Comparison of ENCODE assay signal across 8 mouse cellular contexts in the genomic region with DNA sequence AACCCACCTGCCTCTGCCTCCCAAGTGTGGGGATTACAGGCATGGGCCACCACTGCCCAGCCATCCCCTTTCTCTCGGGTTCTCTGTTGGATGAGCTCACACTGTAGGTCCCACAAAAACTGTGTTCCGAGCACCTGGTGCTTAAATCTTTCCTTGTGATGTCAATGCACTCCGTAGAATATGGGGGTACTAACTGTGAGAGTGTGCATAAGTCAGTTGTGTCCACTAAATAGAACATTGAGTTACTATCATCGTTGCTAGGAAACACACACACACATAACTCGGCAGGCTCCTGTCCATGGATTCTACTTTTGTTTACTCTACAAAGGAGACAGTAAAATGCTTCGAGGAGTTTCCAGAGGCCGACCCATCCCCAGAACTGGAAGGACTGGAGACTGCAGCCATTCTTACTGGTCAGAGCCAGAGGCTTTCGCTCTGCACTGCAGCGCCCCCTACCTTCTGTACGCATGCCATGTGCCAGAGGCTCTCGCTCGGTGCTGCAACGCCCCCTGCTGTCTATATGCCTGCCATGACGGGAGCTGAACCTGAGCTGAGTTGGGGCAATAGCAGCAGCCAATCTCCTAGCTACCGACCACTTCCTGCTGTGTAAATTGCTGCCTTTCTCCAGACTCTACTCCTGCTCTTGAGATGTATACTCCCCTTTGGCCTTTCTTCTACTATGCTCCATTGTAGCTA. TPM values are rescaled to one million over a fixed set of nuclear protein-coding genes. Genes with fewer than 3 reads are reported as not detected.
DNase-seq lines count a peak whose midpoint lies in the region; ATAC-seq and TF ChIP-seq lines count a peak whose summit lies in the region.

No protein-coding gene starts in this region.

- no peak overlapping the region for H3K4me3 ChIP-seq in embryonic facial prominence, embryonic 13.5 days
- no peak overlapping the region for H3K4me3 ChIP-seq in limb, embryonic 13.5 days
- H3K4me3 ChIP-seq in midbrain, embryonic 16.5 days (ENCODE audit: low read depth, low read length): no peak overlapping the region
- H3K4me3 ChIP-seq in spleen, adult 2 months (ENCODE audit: extremely low read depth, insufficient read depth, insufficient read length): no peak overlapping the region

- no peaks in the 10 kb centered on the region for H3K9me3 ChIP-seq in embryonic facial prominence, embryonic 13.5 days
- H3K9me3 ChIP-seq in limb, embryonic 13.5 days: no peaks in the 10 kb centered on the region
- no peaks in the 10 kb centered on the region for H3K9me3 ChIP-seq in midbrain, embryonic 16.5 days (replicated peaks; ENCODE audit: control insufficient read depth, low read length, poor library complexity, severe bottlenecking)

- no peaks in the 10 kb centered on the region for H3K27me3 ChIP-seq in embryonic facial prominence, embryonic 13.5 days
- H3K27me3 ChIP-seq in limb, embryonic 13.5 days: no peaks in the 10 kb centered on the region
- H3K27me3 ChIP-seq in midbrain, embryonic 16.5 days (ENCODE audit: control insufficient read depth, insufficient read depth, low read depth, low read length): no peaks in the 10 kb centered on the region
- H3K27me3 ChIP-seq in spleen, adult 2 months (ENCODE audit: control insufficient read depth, insufficient read depth, low read length): no peaks in the 10 kb centered on the region

- DNase-seq in 3T3-L1 (ENCODE audit: low read depth, low spot score): peak; percentile 97
- peak; percentile 97 for DNase-seq in adrenal gland, postnatal 36 days
- peak; percentile 94 for DNase-seq in heart, adult 8-10 months (ENCODE audit: low spot score)
- DNase-seq in kidney, adult 8-10 months: peak; percentile 87 to 95
- DNase-seq in spleen, adult 2 months (ENCODE audit: low read depth in 1 of 2, low spot score in 2 of 2): peak; percentile 77 to 88

- peak; percentile 40; the same call in 1 of the 2 replicates for ATAC-seq in embryonic facial prominence, embryonic 13.5 days (ENCODE audit: insufficient number of reproducible peaks, insufficient read depth, low FRiP score, low TSS enrichment, low read depth)
- ATAC-seq in limb, embryonic 13.5 days (ENCODE audit: low FRiP score, low read depth): peak; percentile 79
- peak; percentile 83 for ATAC-seq in midbrain, embryonic 16.5 days

- peaks cover 11% of the 10 kb centered on the region for H3K36me3 ChIP-seq in embryonic facial prominence, embryonic 13.5 days
- H3K36me3 ChIP-seq in limb, embryonic 13.5 days: peaks cover 9% of the 10 kb centered on the region
- H3K36me3 ChIP-seq in midbrain, embryonic 16.5 days (ENCODE audit: control insufficient read depth, insufficient read depth, low read length): peaks cover 6% of the 10 kb centered on the region; the same call in 1 of the 2 replicates
- no peaks in the 10 kb centered on the region for H3K36me3 ChIP-seq in spleen, adult 2 months (ENCODE audit: control insufficient read depth, insufficient read depth, low read length)

- H3K27ac ChIP-seq in embryonic facial prominence, embryonic 13.5 days: no peak overlapping the region
- H3K27ac ChIP-seq in limb, embryonic 13.5 days: no peak overlapping the region
- no peak overlapping the region for H3K27ac ChIP-seq in midbrain, embryonic 16.5 days (ENCODE audit: low read length)
- no peak overlapping the region for H3K27ac ChIP-seq in spleen, adult 2 months (ENCODE audit: insufficient read depth, low read length)

- no peak overlapping the region for H3K9ac ChIP-seq in embryonic facial prominence, embryonic 13.5 days
- no peak overlapping the region for H3K9ac ChIP-seq in limb, embryonic 13.5 days
- H3K9ac ChIP-seq in midbrain, embryonic 16.5 days (ENCODE audit: low read depth, low read length): no peak overlapping the region

- H3K4me1 ChIP-seq in embryonic facial prominence, embryonic 13.5 days: peaks cover 11% of the 10 kb centered on the region
- 0 out of 2 replicates have a peak, but pooled peaks cover 8% of the 10 kb centered on the region for H3K4me1 ChIP-seq in limb, embryonic 13.5 days
- no peaks in the 10 kb centered on the region; the same call in 1 of the 2 replicates for H3K4me1 ChIP-seq in midbrain, embryonic 16.5 days (ENCODE audit: control insufficient read depth, insufficient read depth, low read length)
- no peaks in the 10 kb centered on the region for H3K4me1 ChIP-seq in spleen, adult 2 months (ENCODE audit: control insufficient read depth, insufficient read depth, insufficient read length)

- TF ChIP-seq POLR2A in spleen, adult 2 months (IDR thresholded peaks at IDR 0.05; ENCODE audit: low read depth, low read length): no peak

- H3K4me2 ChIP-seq in embryonic facial prominence, embryonic 13.5 days: no peak overlapping the region
- no peak overlapping the region for H3K4me2 ChIP-seq in limb, embryonic 13.5 days (replicated peaks)
- no peak overlapping the region for H3K4me2 ChIP-seq in midbrain, embryonic 16.5 days (ENCODE audit: low read length)

- peak; percentile 100 for TF ChIP-seq CTCF in spleen, adult 2 months (IDR thresholded peaks at IDR 0.05; ENCODE audit: extremely low read depth, insufficient read depth, insufficient read length, insufficient replicate concordance)

- WGBS in embryonic facial prominence, embryonic 13.5 days: 29% methylated on average over 15 of the region's 15 CpGs
- 31% methylated on average over 15 of the region's 15 CpGs for whole genome bisulfite sequencing in limb, embryonic 13.5 days
- WGBS in midbrain, embryonic 16.5 days: 29% methylated on average over 15 of the region's 15 CpGs
- 23% methylated on average over 15 of the region's 15 CpGs for WGBS in spleen, adult 2 months

RNA-seq across cellular contexts. Expression of a gene that starts 8.1 kb away (rescaled TPM):
- 10 to 100 TPM; 19.2 to 19.7 TPM for total RNA-seq in adrenal gland, postnatal 36 days (2021)
- polyA plus RNA-seq in embryonic facial prominence, embryonic 13.5 days (2015; fragmentation: Nextera tagmentation; extraction: Ambion mirVana): 52.2 and 52.4 TPM in 2 replicates
- total RNA-seq in heart, adult 8-10 months (2022): 10 to 100 TPM; 10.1 to 11.3 (median 11.2) TPM
- 43.8 and 48.4 TPM in 2 replicates for polyA plus RNA-seq in limb, embryonic 13.5 days (2015; fragmentation: Nextera tagmentation; extraction: Ambion mirVana)
- 133 and 145 TPM in 2 replicates for polyA plus RNA-seq in midbrain, embryonic 16.5 days (2015; fragmentation: Nextera tagmentation; extraction: Ambion mirVana)
- 27.5 and 32.9 TPM in 2 replicates for polyA plus RNA-seq in spleen, adult 2 months (2012; rRNA removed)

RNA-seq across cellular contexts. Expression of a gene that starts 8.2 kb away (rescaled TPM):
- 100 to 1,000 TPM; 139 to 142 TPM for total RNA-seq in adrenal gland, postnatal 36 days (2021)
- 223 and 233 TPM in 2 replicates for polyA plus RNA-seq in embryonic facial prominence, embryonic 13.5 days (2015; fragmentation: Nextera tagmentation; extraction: Ambion mirVana)
- total RNA-seq in heart, adult 8-10 months (2022): 10 to 100 TPM; 56.3 to 63.8 (median 59.1) TPM
- polyA plus RNA-seq in limb, embryonic 13.5 days (2015; fragmentation: Nextera tagmentation; extraction: Ambion mirVana): 240 and 241 TPM in 2 replicates
- polyA plus RNA-seq in midbrain, embryonic 16.5 days (2015; fragmentation: Nextera tagmentation; extraction: Ambion mirVana): 270 and 288 TPM in 2 replicates
- polyA plus RNA-seq in spleen, adult 2 months (2012; rRNA removed): 84.9 and 88.9 TPM in 2 replicates

RNA-seq across cellular contexts. Expression of a gene that starts 13.3 kb away (rescaled TPM):
- 10 to 100 TPM in 1 of 2 experiments, 1 to 10 TPM in 1; 6.0 to 13.1 TPM for total RNA-seq in adrenal gland, postnatal 36 days (2021)
- polyA plus RNA-seq in embryonic facial prominence, embryonic 13.5 days (2015; fragmentation: Nextera tagmentation; extraction: Ambion mirVana): 4.3 and 9.4 TPM in 2 replicates
- total RNA-seq in heart, adult 8-10 months (2022): 10 to 100 TPM; 19.8 to 57.1 (median 32.9) TPM
- 4.5 and 4.9 TPM in 2 replicates for polyA plus RNA-seq in limb, embryonic 13.5 days (2015; fragmentation: Nextera tagmentation; extraction: Ambion mirVana)
- polyA plus RNA-seq in midbrain, embryonic 16.5 days (2015; fragmentation: Nextera tagmentation; extraction: Ambion mirVana): 1.3 and 2.8 TPM in 2 replicates
- polyA plus RNA-seq in spleen, adult 2 months (2012; rRNA removed): 0.67 and 0.84 TPM in 2 replicates

RNA-seq across cellular contexts. Expression of a gene that starts 20.3 kb away (rescaled TPM):
- total RNA-seq in adrenal gland, postnatal 36 days (2021): 10 to 100 TPM; 57.2 to 59.6 TPM
- 53.7 and 61.0 TPM in 2 replicates for polyA plus RNA-seq in embryonic facial prominence, embryonic 13.5 days (2015; fragmentation: Nextera tagmentation; extraction: Ambion mirVana)
- 10 to 100 TPM; 25.9 to 32.7 (median 27.6) TPM for total RNA-seq in heart, adult 8-10 months (2022)
- 66.6 TPM in 2 replicates for polyA plus RNA-seq in limb, embryonic 13.5 days (2015; fragmentation: Nextera tagmentation; extraction: Ambion mirVana)
- 38.1 and 42.2 TPM in 2 replicates for polyA plus RNA-seq in midbrain, embryonic 16.5 days (2015; fragmentation: Nextera tagmentation; extraction: Ambion mirVana)
- polyA plus RNA-seq in spleen, adult 2 months (2012; rRNA removed): 35.0 and 39.4 TPM in 2 replicates

RNA-seq across cellular contexts. Expression of a gene that starts 44.0 kb away (rescaled TPM):
- total RNA-seq in adrenal gland, postnatal 36 days (2021): 1 to 10 TPM; 5.0 to 7.8 TPM
- polyA plus RNA-seq in embryonic facial prominence, embryonic 13.5 days (2015; fragmentation: Nextera tagmentation; extraction: Ambion mirVana): 27.1 and 32.3 TPM in 2 replicates
- 10 to 100 TPM in 3 of 4 experiments, 1 to 10 TPM in 1; 9.3 to 24.0 (median 12.9) TPM for total RNA-seq in heart, adult 8-10 months (2022)
- 7.7 and 10.1 TPM in 2 replicates for polyA plus RNA-seq in limb, embryonic 13.5 days (2015; fragmentation: Nextera tagmentation; extraction: Ambion mirVana)
- 0.87 and 1.6 TPM in 2 replicates for polyA plus RNA-seq in midbrain, embryonic 16.5 days (2015; fragmentation: Nextera tagmentation; extraction: Ambion mirVana)
- 5.3 and 5.8 TPM in 2 replicates for polyA plus RNA-seq in spleen, adult 2 months (2012; rRNA removed)
